Mouse (Mus musculus): ENCODE results near the gene Rnf8. TPM values are rescaled to one million over a fixed set of nuclear protein-coding genes. Genes with fewer than 3 reads are reported as not detected.
"Not testable (repeated sequence)": the region's sequence is repeated elsewhere in the genome, so short reads cannot be mapped to it uniquely, and the experiment has no call there.

Rnf8 gene
- polyA plus RNA-seq, 1 experiment: 22.5 TPM

GRCm38 (mm10) chr17:29589221-29589898 lies 25.2 kb upstream of the Rnf8 start:
- TF ChIP-seq POLR2A (IDR thresholded peaks at IDR 0.05; ENCODE audit: borderline replicate concordance, low read depth, low read length) (no peak), CTCF (IDR thresholded peaks at IDR 0.05; ENCODE audit: low read depth, low read length) (no peak)
- H3K4me3 ChIP-seq (ENCODE audit: insufficient read depth, low read length): no peak overlapping the region
- no peak overlapping the region for H3K27ac ChIP-seq (ENCODE audit: insufficient read depth, low read depth, low read length)
- H3K4me1 ChIP-seq (ENCODE audit: control insufficient read depth, insufficient read depth, low read length): no peaks in the 10 kb centered on the region

GRCm38 (mm10) chr17:29595891-29596770 lies 18.5 kb upstream of the Rnf8 start:
- Histone ChIP-seq H3K27ac (ENCODE audit: insufficient read depth, low read depth, low read length) (no peak overlapping the region), H3K4me3 (ENCODE audit: insufficient read depth, low read length) (no peak overlapping the region), H3K4me1 (ENCODE audit: control insufficient read depth, insufficient read depth, low read length) (peaks cover 9% of the 10 kb centered on the region)
- TF ChIP-seq POLR2A (IDR thresholded peaks at IDR 0.05; ENCODE audit: borderline replicate concordance, low read depth, low read length): no peak
- no peak for TF ChIP-seq CTCF (IDR thresholded peaks at IDR 0.05; ENCODE audit: low read depth, low read length)

GRCm38 (mm10) chr17:29596771-29597132 lies 17.8 kb upstream of the Rnf8 start:
- no peak for TF ChIP-seq CTCF (IDR thresholded peaks at IDR 0.05; ENCODE audit: low read depth, low read length)
- TF ChIP-seq POLR2A (IDR thresholded peaks at IDR 0.05; ENCODE audit: borderline replicate concordance, low read depth, low read length): no peak
- H3K4me3 ChIP-seq (ENCODE audit: insufficient read depth, low read length): no peak overlapping the region
- H3K27ac ChIP-seq (ENCODE audit: insufficient read depth, low read depth, low read length): no peak overlapping the region
- peaks cover 13% of the 10 kb centered on the region for H3K4me1 ChIP-seq (ENCODE audit: control insufficient read depth, insufficient read depth, low read length)

GRCm38 (mm10) chr17:29599051-29599450 lies 15.5 kb upstream of the Rnf8 start:
- Histone ChIP-seq H3K27ac (ENCODE audit: insufficient read depth, low read depth, low read length) (no peak overlapping the region), H3K4me1 (ENCODE audit: control insufficient read depth, insufficient read depth, low read length) (peaks cover 13% of the 10 kb centered on the region), H3K4me3 (ENCODE audit: insufficient read depth, low read length) (no peak overlapping the region)
- TF ChIP-seq POLR2A (IDR thresholded peaks at IDR 0.05; ENCODE audit: borderline replicate concordance, low read depth, low read length) (no peak), CTCF (IDR thresholded peaks at IDR 0.05; ENCODE audit: low read depth, low read length) (no peak)

- H3K4me1 ChIP-seq (ENCODE audit: control insufficient read depth, insufficient read depth, low read length): peaks cover 13% of the 10 kb centered on the region
- no peak overlapping the region for H3K4me3 ChIP-seq (ENCODE audit: insufficient read depth, low read length)
- no peak for TF ChIP-seq CTCF (IDR thresholded peaks at IDR 0.05; ENCODE audit: low read depth, low read length)
- no peak for TF ChIP-seq POLR2A (IDR thresholded peaks at IDR 0.05; ENCODE audit: borderline replicate concordance, low read depth, low read length)
- no peak overlapping the region for H3K27ac ChIP-seq (ENCODE audit: insufficient read depth, low read depth, low read length)
Observed at GRCm38 (mm10) chr17:29599537-29599936, 15.1 kb upstream of the Rnf8 start.

- H3K4me1 ChIP-seq (ENCODE audit: control insufficient read depth, insufficient read depth, low read length): peaks cover 13% of the 10 kb centered on the region
- H3K4me3 ChIP-seq (ENCODE audit: insufficient read depth, low read length): no peak overlapping the region
- H3K27ac ChIP-seq (ENCODE audit: insufficient read depth, low read depth, low read length): no peak overlapping the region
- TF ChIP-seq POLR2A (IDR thresholded peaks at IDR 0.05; ENCODE audit: borderline replicate concordance, low read depth, low read length) (no peak), CTCF (IDR thresholded peaks at IDR 0.05; ENCODE audit: low read depth, low read length) (no peak)
Observed at GRCm38 (mm10) chr17:29601391-29601790, 13.2 kb upstream of the Rnf8 start.

- Histone ChIP-seq H3K4me1 (ENCODE audit: control insufficient read depth, insufficient read depth, low read length) (peaks cover 13% of the 10 kb centered on the region), H3K4me3 (ENCODE audit: insufficient read depth, low read length) (no peak overlapping the region), H3K27ac (ENCODE audit: insufficient read depth, low read depth, low read length) (no peak overlapping the region)
- TF ChIP-seq CTCF (IDR thresholded peaks at IDR 0.05; ENCODE audit: low read depth, low read length): peak; percentile 68
- TF ChIP-seq POLR2A (IDR thresholded peaks at IDR 0.05; ENCODE audit: borderline replicate concordance, low read depth, low read length): no peak
Observed at GRCm38 (mm10) chr17:29603283-29603682, 11.3 kb upstream of the Rnf8 start.

- H3K4me1 ChIP-seq (ENCODE audit: control insufficient read depth, insufficient read depth, low read length): peaks cover 15% of the 10 kb centered on the region
- not testable (repeated sequence) for H3K4me3 ChIP-seq (ENCODE audit: insufficient read depth, low read length); H3K27ac ChIP-seq (ENCODE audit: insufficient read depth, low read depth, low read length)
Observed at GRCm38 (mm10) chr17:29613453-29613852, 1.1 kb upstream of the Rnf8 start.

- Histone ChIP-seq H3K4me3 (ENCODE audit: insufficient read depth, low read length) (peak overlapping the region; percentile 87), H3K27ac (ENCODE audit: insufficient read depth, low read depth, low read length) (peak overlapping the region; percentile 64), H3K4me1 (ENCODE audit: control insufficient read depth, insufficient read depth, low read length) (peaks cover 15% of the 10 kb centered on the region)
- no peak for TF ChIP-seq CTCF (IDR thresholded peaks at IDR 0.05; ENCODE audit: low read depth, low read length)
- no peak for TF ChIP-seq POLR2A (IDR thresholded peaks at IDR 0.05; ENCODE audit: borderline replicate concordance, low read depth, low read length)
Observed at GRCm38 (mm10) chr17:29615024-29615551, 498 bp downstream of the Rnf8 start.

GRCm38 (mm10) chr17:29615616-29616015 lies 1.0 kb downstream of the Rnf8 start:
- TF ChIP-seq CTCF (IDR thresholded peaks at IDR 0.05; ENCODE audit: low read depth, low read length) (no peak), POLR2A (IDR thresholded peaks at IDR 0.05; ENCODE audit: borderline replicate concordance, low read depth, low read length) (no peak)
- peak overlapping the region; percentile 87 for H3K4me3 ChIP-seq (ENCODE audit: insufficient read depth, low read length)
- peaks cover 15% of the 10 kb centered on the region for H3K4me1 ChIP-seq (ENCODE audit: control insufficient read depth, insufficient read depth, low read length)
- no peak overlapping the region for H3K27ac ChIP-seq (ENCODE audit: insufficient read depth, low read depth, low read length)
